Mouse (Mus musculus): Measurements from ENCODE around the gene 1700056E22Rik. TPM values are rescaled to one million over a fixed set of nuclear protein-coding genes. Genes with fewer than 3 reads are reported as not detected.

The 1700056E22Rik gene
- polyA plus RNA-seq, 1 experiment from 2014 or later = 0.50 TPM

DNA sequence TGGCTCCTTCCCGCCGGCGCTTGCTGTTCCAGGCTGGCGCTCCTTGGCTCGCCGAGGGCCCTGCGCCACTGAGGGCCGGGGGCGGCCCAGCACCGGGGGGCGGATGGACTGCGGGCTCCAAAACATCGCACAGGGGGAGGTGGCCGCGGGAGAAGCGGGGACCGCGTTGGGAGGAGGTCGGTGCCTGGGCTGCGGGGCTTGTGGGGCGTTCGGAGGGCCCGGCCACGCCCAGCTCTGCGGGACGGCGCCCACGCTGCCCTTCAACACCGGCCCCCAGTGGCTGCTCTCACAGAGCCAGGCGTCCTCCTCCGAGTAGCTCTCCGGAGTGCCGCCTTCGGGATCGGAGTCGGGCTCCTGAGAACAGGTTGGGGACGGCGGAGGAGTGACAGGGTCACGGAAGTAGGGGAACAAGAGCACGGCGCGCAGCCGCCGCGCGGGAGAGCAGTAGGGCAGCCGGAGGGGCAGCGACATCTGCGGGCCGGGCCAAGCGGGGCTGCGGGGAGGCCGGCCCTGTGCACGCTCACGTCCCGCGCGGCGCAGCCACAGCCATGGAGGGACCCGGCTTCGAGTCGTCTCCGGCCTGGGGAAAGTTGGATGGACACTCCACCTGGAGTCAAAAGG is 601 bp downstream of the 1700056E22Rik start:
- WGBS (ENCODE audit: insufficient replicate concordance) = under 1% methylated on average over 58 of the region's 63 CpGs
- no peaks in the 10 kb centered on the region for H3K9me3 ChIP-seq (replicated peaks; ENCODE audit: control insufficient read depth, low read length)
- no peaks in the 10 kb centered on the region for H3K27me3 ChIP-seq (ENCODE audit: control insufficient read depth, insufficient read depth, low read depth, low read length)
- H3K4me1 ChIP-seq (ENCODE audit: control insufficient read depth, low read depth, low read length) = peaks cover 9% of the 10 kb centered on the region; the same call in 1 of the 2 replicates
- H3K4me3 ChIP-seq (ENCODE audit: low read depth, low read length) = peak overlapping the region; percentile 80
- H3K27ac ChIP-seq (ENCODE audit: low read length) = peak overlapping the region; percentile 91
- ATAC-seq (ENCODE audit: low read depth) = peak; percentile 59
- H3K4me2 ChIP-seq (ENCODE audit: low read depth, low read length) = peak overlapping the region; percentile 97
- no peaks in the 10 kb centered on the region for H3K36me3 ChIP-seq (ENCODE audit: control insufficient read depth, insufficient read depth)
- H3K9ac ChIP-seq (ENCODE audit: low read depth, low read length) = peak overlapping the region; percentile 90

DNA sequence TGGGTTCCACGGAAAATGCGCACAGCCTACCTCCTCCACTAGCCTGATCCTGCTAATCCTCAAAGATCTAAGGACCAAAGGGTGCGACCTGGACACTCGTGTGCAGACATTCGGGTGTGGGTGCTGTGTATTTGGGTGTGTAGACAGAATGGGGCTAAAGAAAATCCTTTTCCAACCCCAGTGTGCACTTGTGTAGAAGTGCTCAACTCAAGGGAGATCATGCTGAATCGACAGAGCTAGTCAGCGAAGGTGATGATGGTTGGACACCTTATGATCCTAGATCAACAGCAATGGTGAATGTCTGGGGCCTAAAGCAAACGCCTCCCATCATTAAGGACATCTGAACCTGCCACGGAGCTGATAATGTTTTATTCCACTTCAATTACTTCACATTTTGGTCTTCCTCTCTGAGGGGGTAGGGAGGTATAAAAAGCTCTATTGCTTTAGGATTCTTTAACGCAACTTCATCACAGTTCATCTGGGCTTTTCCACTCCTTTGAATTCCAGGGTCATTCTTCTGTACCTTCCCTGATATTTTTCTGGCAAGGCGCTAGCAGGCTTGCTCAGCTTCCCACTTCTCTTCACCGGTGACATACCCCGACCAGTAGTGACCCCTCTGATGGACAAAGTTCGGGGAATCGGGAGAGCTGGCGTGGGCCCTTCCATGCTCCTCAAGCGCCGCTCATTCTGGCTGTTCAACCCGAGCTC is 1.3 kb downstream of the 1700056E22Rik start:
- ATAC-seq (ENCODE audit: low read depth) = no peak
- no peaks in the 10 kb centered on the region for H3K9me3 ChIP-seq (replicated peaks; ENCODE audit: control insufficient read depth, low read length)
- H3K4me2 ChIP-seq (ENCODE audit: low read depth, low read length) = peak overlapping the region; percentile 97
- H3K36me3 ChIP-seq (ENCODE audit: control insufficient read depth, insufficient read depth) = no peaks in the 10 kb centered on the region
- H3K4me3 ChIP-seq (ENCODE audit: low read depth, low read length) = peak overlapping the region; percentile 80
- peak overlapping the region; percentile 91 for H3K27ac ChIP-seq (ENCODE audit: low read length)
- H3K9ac ChIP-seq (ENCODE audit: low read depth, low read length) = peak overlapping the region; percentile 90
- 29% methylated on average over 19 of the region's 19 CpGs for WGBS (ENCODE audit: insufficient replicate concordance)
- peaks cover 9% of the 10 kb centered on the region; the same call in 1 of the 2 replicates for H3K4me1 ChIP-seq (ENCODE audit: control insufficient read depth, low read depth, low read length)
- H3K27me3 ChIP-seq (ENCODE audit: control insufficient read depth, insufficient read depth, low read depth, low read length) = no peaks in the 10 kb centered on the region

DNA sequence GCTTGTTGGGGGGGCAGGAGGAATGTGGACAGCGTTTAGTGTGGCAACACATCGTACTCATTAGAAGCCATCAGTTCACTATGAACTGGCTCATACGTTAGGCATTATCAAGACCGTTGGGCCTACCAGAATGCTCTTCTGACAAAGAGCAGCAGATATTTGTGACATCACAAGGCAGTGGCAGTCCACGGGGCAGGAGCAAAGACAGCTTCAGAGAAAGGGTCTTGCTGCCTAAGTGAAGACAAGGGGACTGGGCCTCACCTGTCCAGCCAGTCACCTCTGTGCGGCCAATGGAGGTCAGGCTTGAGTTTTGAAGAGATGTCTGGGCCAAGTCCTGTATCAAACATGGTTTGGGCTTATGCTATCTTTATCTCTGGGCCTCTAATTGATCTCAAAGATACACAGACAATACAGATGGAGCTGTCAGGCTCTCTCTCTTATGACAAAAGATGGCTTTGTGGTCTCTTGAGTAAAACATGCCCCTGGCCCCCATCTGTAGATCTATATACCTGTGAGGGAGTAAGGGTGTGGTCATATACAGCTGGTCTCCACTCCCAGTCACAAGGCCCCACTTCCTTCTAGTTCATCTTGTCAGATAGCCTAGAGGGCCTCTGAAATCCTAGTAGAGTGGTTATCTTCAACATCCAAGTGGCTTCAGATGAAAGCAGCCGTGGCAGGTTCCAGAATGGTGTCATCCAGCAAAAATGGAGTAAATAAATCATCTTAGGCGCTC is 3.9 kb downstream of the 1700056E22Rik start:
- ATAC-seq (ENCODE audit: low read depth) = no peak
- H3K9me3 ChIP-seq (replicated peaks; ENCODE audit: control insufficient read depth, low read length) = no peaks in the 10 kb centered on the region
- H3K4me1 ChIP-seq (ENCODE audit: control insufficient read depth, low read depth, low read length) = peaks cover 6% of the 10 kb centered on the region; the same call in 1 of the 2 replicates
- no peak overlapping the region for H3K4me2 ChIP-seq (ENCODE audit: low read depth, low read length)
- no peak overlapping the region for H3K27ac ChIP-seq (ENCODE audit: low read length)
- no peaks in the 10 kb centered on the region for H3K36me3 ChIP-seq (ENCODE audit: control insufficient read depth, insufficient read depth)
- H3K4me3 ChIP-seq (ENCODE audit: low read depth, low read length) = no peak overlapping the region
- WGBS (ENCODE audit: insufficient replicate concordance) = 67% methylated on average over 8 of the region's 8 CpGs
- no peaks in the 10 kb centered on the region for H3K27me3 ChIP-seq (ENCODE audit: control insufficient read depth, insufficient read depth, low read depth, low read length)
- no peak overlapping the region for H3K9ac ChIP-seq (ENCODE audit: low read depth, low read length)

DNA sequence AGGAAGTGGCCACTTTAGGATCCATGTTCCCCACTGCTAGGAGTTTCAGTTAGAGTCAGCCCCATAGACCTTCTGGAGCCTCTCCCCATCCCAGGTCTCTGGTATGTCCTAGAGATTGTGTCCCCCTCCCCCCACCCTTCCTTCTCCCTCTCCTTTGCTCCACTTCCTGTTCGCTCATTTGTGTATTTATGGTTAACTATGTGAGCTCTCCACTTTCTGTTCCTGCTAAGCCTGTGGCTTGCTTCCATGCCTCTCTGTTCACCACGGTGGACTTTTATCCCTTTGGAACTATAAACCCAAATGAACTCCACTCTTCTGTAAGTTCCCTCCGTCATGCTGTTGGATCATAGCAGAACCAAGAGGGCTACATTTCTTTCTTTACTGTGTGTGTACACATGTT is 7.1 kb downstream of the 1700056E22Rik start:
- ATAC-seq (ENCODE audit: low read depth) = no peak
- Histone ChIP-seq H3K4me1 (ENCODE audit: control insufficient read depth, low read depth, low read length) (no peaks in the 10 kb centered on the region), H3K4me3 (ENCODE audit: low read depth, low read length) (no peak overlapping the region), H3K27me3 (ENCODE audit: control insufficient read depth, insufficient read depth, low read depth, low read length) (no peaks in the 10 kb centered on the region), H3K4me2 (ENCODE audit: low read depth, low read length) (no peak overlapping the region), H3K36me3 (ENCODE audit: control insufficient read depth, insufficient read depth) (no peaks in the 10 kb centered on the region), H3K9me3 (replicated peaks; ENCODE audit: control insufficient read depth, low read length) (no peaks in the 10 kb centered on the region), H3K27ac (ENCODE audit: low read length) (no peak overlapping the region), H3K9ac (ENCODE audit: low read depth, low read length) (no peak overlapping the region)
- WGBS (ENCODE audit: insufficient replicate concordance) = 53% methylated on average over 3 of the region's 3 CpGs

DNA sequence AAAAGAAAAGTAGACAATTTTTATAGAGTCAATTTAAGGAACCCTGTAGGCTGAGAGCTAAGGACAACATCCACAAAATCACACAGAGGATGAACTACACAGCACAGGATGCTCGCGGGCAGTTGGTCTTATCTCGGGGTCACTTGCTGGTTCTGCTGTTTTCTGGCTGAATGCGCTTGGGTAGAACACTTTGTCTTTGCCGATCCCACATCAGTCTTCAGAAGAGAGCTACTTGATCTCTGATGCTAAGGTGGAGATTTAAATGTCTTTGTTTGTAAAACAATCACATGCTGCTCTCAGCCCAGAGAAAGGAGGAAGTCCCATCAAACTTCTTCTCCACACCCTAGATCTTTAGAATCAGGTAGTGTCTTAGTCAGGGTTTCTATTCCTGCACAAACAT is 9.0 kb downstream of the 1700056E22Rik start:
- H3K27ac ChIP-seq (ENCODE audit: low read length) = no peak overlapping the region
- no peak overlapping the region for H3K4me2 ChIP-seq (ENCODE audit: low read depth, low read length)
- H3K27me3 ChIP-seq (ENCODE audit: control insufficient read depth, insufficient read depth, low read depth, low read length) = no peaks in the 10 kb centered on the region
- H3K9ac ChIP-seq (ENCODE audit: low read depth, low read length) = no peak overlapping the region
- no peak for ATAC-seq (ENCODE audit: low read depth)
- H3K36me3 ChIP-seq (ENCODE audit: control insufficient read depth, insufficient read depth) = no peaks in the 10 kb centered on the region
- WGBS (ENCODE audit: insufficient replicate concordance) = 63% methylated on average over 5 of the region's 5 CpGs
- H3K4me3 ChIP-seq (ENCODE audit: low read depth, low read length) = no peak overlapping the region
- no peaks in the 10 kb centered on the region for H3K9me3 ChIP-seq (replicated peaks; ENCODE audit: control insufficient read depth, low read length)
- no peaks in the 10 kb centered on the region for H3K4me1 ChIP-seq (ENCODE audit: control insufficient read depth, low read depth, low read length)

DNA sequence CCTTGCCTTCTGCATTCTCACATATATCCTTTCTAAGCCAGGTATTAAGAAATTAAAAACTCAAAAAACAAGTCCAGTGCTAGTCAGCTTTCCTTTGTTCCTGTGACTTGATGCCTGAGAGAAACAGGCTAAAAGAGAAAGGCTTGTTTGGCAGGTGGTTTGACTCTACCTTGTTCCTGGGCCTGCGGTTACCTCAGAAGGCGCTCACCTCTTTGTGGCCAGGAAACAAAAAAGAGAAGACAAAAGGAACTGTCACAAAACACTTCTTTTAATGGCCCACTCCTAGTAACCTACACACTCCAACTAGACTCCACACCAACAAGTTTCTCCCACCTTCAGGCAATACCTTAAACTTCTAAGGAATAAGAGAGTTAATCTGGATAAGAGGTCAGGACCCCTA is 9.5 kb downstream of the 1700056E22Rik start:
- H3K9me3 ChIP-seq (replicated peaks; ENCODE audit: control insufficient read depth, low read length) = no peaks in the 10 kb centered on the region
- H3K4me3 ChIP-seq (ENCODE audit: low read depth, low read length) = no peak overlapping the region
- no peaks in the 10 kb centered on the region for H3K36me3 ChIP-seq (ENCODE audit: control insufficient read depth, insufficient read depth)
- WGBS (ENCODE audit: insufficient replicate concordance) = 72% methylated on average over 2 of the region's 2 CpGs
- no peaks in the 10 kb centered on the region for H3K27me3 ChIP-seq (ENCODE audit: control insufficient read depth, insufficient read depth, low read depth, low read length)
- no peak overlapping the region for H3K27ac ChIP-seq (ENCODE audit: low read length)
- H3K4me2 ChIP-seq (ENCODE audit: low read depth, low read length) = no peak overlapping the region
- no peak overlapping the region for H3K9ac ChIP-seq (ENCODE audit: low read depth, low read length)
- ATAC-seq (ENCODE audit: low read depth) = no peak
- no peaks in the 10 kb centered on the region for H3K4me1 ChIP-seq (ENCODE audit: control insufficient read depth, low read depth, low read length)

DNA sequence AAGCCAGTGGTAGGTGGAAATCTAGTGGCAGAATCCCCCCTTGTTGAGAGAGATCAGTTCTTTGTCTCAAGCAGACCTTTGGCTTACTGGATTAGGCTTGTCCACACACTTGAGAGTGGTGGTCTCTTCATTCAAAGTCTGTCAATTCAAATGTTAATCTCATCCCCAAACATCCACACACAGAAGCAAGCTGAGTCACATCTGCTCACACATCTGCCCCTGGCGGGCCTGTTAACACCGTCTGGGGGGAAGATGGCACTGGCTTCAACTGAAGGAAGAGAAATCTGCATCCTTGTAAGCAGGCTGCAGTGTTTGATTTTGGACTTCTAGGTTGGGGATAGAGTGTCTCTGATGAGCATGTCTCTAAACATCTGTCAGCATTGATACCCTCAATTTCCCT is 10.1 kb downstream of the 1700056E22Rik start:
- H3K9me3 ChIP-seq (replicated peaks; ENCODE audit: control insufficient read depth, low read length) = no peaks in the 10 kb centered on the region
- no peak for ATAC-seq (ENCODE audit: low read depth)
- no peaks in the 10 kb centered on the region for H3K36me3 ChIP-seq (ENCODE audit: control insufficient read depth, insufficient read depth)
- no peak overlapping the region for H3K4me3 ChIP-seq (ENCODE audit: low read depth, low read length)
- H3K4me1 ChIP-seq (ENCODE audit: control insufficient read depth, low read depth, low read length) = no peaks in the 10 kb centered on the region
- WGBS (ENCODE audit: insufficient replicate concordance) = 61% methylated on average over 2 of the region's 2 CpGs
- no peak overlapping the region for H3K4me2 ChIP-seq (ENCODE audit: low read depth, low read length)
- H3K27me3 ChIP-seq (ENCODE audit: control insufficient read depth, insufficient read depth, low read depth, low read length) = no peaks in the 10 kb centered on the region
- no peak overlapping the region for H3K27ac ChIP-seq (ENCODE audit: low read length)
- H3K9ac ChIP-seq (ENCODE audit: low read depth, low read length) = no peak overlapping the region

DNA sequence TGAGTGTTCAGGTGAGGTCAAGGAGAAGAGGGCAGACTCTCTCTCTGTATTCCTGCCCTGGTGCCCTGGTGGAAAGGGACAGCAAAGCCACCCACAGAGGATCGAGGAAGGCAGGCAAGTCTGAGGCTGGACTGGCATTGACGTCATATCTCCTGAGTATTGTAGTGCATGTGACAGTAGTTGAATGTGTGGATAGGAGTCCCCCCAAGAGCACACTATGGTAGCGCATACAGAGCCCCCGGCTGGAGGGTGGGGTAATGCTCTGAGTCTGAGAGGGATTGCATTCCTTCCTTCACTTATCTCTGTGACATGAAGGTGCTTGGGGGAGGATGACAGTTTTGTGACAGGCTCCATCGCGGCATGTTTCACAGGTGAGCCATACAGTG is 14.4 kb downstream of the 1700056E22Rik start:
- Histone ChIP-seq H3K27me3 (ENCODE audit: control insufficient read depth, insufficient read depth, low read depth, low read length) (no peaks in the 10 kb centered on the region), H3K4me2 (ENCODE audit: low read depth, low read length) (no peak overlapping the region), H3K36me3 (ENCODE audit: control insufficient read depth, insufficient read depth) (no peaks in the 10 kb centered on the region), H3K4me3 (ENCODE audit: low read depth, low read length) (no peak overlapping the region), H3K27ac (ENCODE audit: low read length) (no peak overlapping the region), H3K9me3 (replicated peaks; ENCODE audit: control insufficient read depth, low read length) (no peaks in the 10 kb centered on the region), H3K4me1 (ENCODE audit: control insufficient read depth, low read depth, low read length) (peaks cover 2% of the 10 kb centered on the region), H3K9ac (ENCODE audit: low read depth, low read length) (no peak overlapping the region)
- WGBS (ENCODE audit: insufficient replicate concordance) = 40% methylated on average over 6 of the region's 6 CpGs
- ATAC-seq (ENCODE audit: low read depth) = no peak

Data from liver, embryonic 16.5 days (tissue).